Mouse (Mus musculus) heart, adult 11 months (tissue): ENCODE data around the gene Msgn1.

Source experiments
- DNase-seq: peaks from one replicate; pipeline ENCODE4 v3.0.0; 2022

The Msgn1 gene

DNA sequence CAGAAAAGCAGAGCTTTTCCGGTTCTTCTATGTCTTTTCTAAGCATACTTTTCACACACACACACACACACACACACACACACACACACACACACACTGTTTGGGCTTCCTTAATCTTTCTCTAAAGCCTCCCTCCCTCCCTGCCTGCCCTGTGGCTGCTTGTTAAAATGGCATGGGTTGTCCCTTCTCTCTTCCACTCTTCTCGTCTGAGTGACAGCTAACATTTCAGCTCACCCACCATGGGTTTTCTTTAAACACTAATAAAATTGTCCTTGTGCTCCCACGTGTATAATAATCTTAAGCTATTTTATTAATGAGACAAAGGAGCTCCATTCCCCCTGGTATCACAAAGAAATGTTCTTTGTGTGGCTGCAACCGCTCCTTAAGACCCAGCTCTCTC lies 10.7 kb downstream of the Msgn1 start:
- peak; percentile 63 for DNase-seq

DNA sequence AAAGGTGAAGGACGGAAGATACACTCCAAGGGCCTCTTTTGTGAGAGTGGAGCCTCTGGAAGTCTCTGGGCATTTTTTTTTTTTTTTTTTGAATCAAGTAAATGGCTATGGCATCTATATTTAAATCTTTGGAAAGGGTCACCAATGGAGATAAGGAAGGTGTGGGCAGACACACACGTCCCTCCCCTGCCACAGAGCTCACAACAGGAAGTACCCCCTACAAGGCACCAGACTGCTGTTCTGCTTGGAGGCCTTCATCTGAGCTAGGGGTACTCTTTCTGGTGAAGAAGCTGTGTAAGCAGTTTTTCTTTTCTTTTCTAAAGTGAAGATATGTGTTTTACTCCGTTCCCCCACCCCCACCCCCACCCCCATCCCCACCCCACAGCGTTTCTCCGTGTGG lies 11.9 kb downstream of the Msgn1 start:
- DNase-seq: peak; percentile 74

DNA sequence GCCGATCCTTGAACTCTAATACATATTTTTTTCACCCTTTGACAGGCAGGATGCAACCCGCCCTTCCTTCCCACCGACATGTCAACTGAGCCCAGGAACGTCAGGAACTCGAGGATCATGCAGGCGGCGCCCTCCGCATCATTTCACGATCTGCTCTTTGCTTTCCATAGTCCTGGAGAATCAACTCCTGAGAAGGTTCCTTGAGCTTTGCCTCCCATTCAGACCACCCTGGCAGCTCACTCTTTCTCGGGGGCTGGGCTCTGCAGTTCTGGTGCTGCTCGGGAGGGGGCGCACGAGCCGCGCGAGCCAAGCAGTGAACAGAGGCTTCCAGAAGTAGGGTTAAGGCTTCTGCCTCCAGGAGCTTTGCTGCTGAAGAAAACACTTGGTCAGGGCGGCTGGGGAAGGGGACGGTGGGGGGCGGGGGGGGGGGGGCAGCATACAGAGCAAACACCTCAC lies 12.6 kb downstream of the Msgn1 start:
- peak; percentile 98 for DNase-seq

DNA sequence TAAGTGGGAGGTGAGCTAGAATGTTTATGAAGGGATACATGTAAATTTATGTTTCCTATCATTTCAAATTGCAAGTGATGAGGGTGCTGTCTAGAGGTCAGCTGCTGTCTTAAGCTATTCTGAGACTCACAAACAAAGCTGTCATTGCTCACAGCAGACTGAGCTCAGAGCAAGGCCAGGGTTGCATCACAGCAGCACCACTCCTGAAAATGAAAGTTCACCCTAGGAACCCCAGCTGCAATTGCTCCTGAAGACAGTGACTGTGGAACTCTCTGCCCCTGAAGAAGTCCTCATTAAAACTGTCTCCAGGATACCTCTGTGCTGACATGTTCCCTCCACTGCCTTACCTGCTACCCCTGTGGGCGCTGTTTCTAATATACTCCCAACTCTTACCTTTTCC lies 13.7 kb downstream of the Msgn1 start:
- peak; percentile 92 for DNase-seq

DNA sequence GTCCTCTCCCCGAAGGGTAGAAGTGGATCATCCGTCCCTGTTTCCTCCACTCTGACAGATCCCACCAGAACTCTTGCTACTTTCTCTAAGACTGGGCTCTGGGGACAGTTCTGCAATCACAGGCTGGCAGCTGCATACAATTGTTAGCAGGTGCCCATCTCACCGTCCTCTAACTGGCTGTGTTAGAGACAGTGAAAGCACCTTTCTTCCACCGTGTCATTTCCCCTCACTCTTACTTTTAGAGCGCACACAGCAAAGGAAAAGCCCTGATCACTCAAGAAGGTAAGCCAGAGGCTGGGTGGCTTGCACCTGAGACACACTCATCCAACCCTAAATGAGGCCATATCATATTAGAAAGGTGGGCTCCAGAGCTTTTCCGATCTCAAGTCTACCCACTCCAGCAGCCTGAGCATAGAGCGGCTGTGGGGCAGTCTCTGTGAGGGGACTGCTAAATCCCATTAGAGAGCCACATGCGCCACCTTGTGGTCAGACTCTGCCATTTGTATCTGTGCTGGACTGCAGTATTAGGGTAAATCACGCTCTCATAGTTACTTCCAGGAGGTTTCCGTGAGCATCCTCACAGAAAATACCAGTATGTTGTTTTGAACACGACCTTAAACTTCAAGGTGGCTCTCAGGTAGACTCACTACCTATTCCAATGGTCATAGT lies 30.2 kb downstream of the Msgn1 start:
- DNase-seq: peak; percentile 97

DNA sequence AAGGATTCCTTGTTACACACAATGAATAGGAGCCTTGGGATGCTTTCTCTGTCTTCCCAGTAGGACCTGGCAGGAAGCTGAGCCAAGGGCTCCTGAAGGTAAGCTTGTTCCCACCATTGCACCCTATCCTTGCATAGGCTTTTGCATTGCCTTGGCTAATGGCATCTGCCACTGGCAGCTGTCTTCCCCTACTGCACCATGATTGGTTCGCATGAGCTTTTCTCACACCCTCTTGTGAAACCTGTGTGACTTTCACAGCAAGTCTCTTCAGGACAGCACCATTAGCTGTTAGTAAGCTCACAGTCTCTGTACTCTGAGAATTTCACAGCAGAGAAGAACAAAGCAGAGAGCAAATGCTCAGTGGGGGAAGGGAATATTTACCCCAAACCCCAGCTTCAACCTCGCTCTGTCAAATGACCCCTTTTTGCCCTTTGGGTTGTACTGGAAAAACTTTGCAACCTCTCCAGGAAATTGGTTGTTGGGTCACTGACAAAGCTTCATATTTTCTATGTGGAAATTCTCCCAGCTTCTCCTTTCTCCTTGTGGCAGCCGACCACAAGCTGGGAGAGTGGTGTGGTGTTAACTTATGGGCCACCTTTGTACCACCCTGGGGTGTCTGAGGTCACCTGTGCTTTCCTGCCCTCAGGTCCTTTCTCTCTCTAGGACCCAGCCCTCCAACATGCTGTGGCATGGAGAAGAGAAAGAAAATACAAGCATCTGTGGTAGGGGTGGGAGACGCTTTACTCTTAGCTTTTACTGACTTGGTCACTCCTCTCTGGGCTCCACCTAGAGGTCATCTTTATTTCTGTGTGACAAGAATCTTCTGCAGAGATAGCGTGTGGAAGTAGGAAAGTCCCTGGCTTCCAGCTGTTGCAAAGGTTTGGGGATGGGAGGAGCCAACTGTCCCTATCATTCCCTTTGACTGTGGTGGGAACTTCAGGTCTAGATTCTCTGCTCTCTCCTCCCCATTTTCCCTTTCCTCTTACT lies 31.1 kb downstream of the Msgn1 start:
- DNase-seq: peak; percentile 83

DNA sequence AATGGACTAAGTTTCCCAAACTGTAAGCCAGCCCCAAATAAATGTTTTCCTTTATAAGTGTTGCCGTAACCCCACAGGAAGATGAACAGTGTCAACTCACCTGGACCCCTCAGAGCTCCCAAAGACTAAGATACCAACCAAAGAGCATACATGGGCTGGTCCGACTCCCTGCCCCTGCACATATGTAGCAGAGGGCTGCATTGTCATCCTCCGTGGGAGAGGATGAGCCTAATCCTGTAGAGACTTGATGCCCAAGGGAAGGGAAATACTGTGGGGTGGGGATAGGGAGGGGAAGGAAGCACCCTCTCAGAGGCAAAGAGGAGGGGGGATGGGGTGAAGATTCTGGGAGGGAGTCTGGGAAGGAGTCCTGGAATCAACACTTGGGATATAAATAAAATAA lies 50.1 kb downstream of the Msgn1 start:
- DNase-seq: peak; percentile 53
